Mouse (Mus musculus): ENCODE measurements around the gene Mid1ip1.

Mid1ip1 gene

DNA sequence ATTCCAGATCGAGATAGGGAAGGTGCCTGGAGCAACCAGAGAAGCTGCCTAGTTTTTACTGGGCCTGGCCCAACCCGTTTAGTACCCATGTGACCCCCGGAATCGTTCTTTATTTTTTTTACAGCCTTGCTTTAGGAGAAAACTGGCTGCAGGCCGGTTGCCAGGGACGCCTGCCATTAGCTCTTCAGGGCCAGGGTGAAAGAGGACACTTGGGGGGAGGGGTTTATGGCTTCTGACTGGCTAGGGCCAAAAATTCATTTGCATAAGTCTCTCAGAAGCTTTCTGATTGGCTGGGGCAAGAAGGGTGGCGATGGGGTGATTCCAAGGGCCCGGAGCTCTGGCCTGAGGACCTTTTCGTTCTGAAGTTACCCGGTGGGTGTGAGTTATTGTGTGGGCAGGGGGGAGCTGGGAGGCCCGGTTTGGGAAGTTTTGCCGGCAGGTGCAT is at the start of gene Mid1ip1:
Gene Mid1ip1 (plus strand): TSS at position 318 of the 445 bp plus-strand sequence.
- DNase-seq (ENCODE audit: extremely low read depth, low read depth): peak; percentile 96

DNA sequence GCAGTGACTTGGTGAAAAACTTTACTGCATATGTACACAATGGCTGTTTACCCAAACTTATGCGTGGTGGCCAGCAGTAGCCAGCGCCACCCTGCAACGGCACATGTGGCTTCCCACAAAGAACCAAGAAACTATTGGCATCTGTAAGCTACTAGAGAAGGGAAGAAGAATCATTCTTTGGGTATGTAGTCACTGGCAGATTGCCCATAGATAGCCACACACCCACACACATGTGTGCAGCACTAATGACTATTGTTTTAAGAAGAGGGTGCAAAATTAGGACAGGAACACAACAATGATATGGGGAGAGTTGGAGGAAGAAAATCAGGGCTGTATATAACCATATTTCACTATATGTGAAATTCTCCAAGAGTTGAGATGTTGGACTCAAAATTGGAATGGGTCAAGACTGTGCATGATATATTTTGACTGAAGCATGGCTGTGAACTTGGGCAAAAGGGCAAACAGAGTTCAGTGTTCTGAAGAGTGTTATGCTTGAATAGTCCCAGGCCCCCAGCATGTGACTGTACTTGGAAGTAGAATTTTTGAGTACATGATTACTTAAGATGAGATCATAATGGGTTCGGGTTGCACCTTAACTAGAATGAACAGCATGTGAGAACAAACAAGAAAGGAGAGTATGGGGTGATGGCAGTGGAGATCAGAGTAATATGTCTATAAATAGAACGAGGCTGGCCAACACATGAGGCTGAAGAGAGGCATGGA is 20.2 kb upstream of the Mid1ip1 start:
- DNase-seq (ENCODE audit: extremely low read depth, low read depth): no peak

DNA sequence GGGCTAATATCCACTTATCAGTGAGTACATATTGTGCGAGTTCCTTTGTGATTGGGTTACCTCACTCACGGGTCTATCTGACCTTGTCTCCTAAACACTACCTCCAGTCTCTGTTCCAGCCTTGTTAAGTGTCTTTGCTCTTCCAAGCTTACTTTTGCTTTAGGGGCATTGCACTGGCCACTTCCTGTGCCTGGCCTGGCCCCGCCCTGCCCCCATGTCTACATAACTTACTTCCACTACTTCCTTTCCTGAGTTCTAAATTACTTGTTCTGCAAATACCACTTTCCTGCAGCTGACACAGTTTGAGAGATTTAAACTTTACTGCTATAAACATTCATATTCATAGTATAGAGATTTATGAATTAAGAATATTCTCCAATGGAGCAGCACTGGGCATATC is 8.1 kb upstream of the Mid1ip1 start:
- no peak for DNase-seq (ENCODE audit: extremely low read depth, low read depth)

DNA sequence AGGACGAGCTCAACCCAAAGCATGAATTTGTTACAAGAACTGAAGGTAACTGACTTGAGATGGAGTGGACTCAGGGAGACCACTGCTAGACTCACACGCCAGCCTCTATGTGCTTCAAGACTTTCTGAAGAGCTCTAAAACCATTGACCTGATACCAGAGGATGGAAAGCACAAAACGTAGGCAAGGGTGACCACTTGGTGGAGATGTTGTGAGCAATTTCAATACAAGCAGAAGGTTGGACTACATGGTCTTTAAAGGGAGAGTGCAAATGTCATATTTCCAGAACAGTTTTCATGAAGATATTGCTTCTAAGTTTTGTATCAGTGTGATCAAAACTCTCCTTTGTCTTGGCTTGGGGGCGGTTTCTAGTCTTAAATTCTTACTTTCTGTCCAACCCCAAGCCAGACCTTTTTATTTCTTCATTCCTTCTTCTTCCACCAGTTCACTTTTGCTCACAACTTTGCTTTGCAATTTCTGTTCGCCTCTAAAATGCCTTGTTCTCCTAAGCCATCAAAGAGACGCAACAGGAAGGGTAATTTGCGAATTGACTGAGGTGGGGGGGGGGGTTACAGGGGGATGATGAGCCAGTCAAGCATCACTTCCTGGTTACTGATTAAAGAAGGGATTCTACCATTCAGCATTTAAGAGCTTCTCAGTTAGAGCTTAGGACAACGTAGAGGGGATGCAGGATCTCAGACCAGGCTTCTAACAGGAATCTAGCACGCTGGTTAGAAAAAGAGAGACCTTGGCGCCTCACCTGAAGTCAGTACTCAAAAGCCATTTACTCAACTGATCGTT is 775 bp upstream of the Mid1ip1 start:
- DNase-seq (ENCODE audit: extremely low read depth, low read depth): no peak

DNA sequence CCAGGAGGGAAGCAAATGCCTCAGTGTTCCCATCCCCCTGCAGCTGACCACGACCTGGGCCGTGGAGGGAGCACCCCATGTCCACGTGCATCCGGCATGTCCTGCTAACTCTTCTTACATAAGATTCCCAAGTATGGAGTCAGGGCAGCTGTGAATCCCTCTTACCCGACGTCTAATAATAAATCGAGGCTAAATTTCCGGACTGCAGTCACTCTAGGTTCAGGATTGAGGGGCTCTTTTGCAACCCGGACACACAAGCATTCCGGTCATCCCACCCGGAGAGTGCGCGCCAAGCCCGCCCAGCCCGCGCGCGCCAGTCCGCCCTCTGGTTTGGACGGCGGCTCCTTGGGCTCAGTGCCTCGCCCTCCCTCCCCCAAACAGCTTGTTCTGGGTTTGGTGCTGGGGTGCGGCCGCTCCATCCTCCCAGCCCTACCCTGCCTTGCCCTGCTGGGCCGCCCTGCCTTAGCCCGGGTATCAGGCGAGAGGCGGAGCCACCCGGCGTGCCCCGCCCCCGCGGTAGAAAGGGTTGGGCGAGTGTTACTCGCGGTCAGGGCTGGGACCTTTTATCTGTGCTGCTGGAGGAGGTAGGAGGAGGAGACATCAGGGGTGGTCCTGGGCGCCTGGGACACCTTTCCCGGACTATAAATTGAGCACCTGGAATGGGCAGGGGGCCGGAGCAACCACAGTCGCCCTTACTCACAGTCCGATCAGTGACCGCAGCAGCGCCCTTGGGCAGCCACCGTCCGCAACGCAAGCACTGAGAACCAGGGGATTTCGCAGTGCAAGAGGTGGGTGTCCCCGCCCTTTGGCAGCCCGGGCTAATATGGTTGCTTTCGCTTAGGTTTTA is 2.3 kb downstream of the Mid1ip1 start:
- peak; percentile 84 for DNase-seq (ENCODE audit: extremely low read depth, low read depth)

DNA sequence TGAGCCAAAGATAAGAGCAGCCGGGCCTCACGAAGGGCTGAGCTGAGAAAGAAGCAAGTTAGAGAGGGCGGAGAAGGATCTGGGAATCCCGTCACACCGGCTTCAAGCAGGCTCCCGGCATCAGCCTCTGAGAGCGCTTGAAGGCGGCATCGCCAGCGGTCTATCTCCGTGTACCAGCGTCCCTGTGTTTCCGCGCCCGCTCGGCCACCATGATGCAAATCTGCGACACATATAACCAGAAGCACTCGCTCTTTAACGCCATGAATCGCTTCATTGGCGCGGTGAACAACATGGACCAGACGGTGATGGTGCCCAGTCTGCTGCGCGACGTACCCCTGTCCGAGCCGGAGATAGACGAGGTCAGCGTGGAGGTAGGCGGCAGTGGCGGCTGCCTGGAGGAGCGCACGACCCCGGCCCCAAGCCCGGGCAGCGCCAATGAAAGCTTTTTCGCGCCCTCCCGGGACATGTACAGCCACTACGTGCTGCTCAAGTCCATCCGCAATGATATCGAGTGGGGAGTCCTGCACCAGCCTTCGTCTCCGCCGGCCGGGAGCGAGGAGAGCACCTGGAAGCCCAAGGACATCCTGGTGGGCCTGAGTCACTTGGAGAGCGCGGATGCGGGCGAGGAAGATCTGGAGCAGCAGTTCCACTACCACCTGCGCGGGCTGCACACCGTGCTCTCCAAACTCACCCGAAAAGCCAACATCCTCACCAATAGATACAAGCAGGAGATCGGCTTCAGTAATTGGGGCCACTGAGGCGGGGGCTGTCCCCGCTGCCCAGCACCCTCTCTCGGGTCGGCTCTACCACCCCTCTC is 3.4 kb downstream of the Mid1ip1 start:
- peak; percentile 36 for DNase-seq (ENCODE audit: extremely low read depth, low read depth)

DNA sequence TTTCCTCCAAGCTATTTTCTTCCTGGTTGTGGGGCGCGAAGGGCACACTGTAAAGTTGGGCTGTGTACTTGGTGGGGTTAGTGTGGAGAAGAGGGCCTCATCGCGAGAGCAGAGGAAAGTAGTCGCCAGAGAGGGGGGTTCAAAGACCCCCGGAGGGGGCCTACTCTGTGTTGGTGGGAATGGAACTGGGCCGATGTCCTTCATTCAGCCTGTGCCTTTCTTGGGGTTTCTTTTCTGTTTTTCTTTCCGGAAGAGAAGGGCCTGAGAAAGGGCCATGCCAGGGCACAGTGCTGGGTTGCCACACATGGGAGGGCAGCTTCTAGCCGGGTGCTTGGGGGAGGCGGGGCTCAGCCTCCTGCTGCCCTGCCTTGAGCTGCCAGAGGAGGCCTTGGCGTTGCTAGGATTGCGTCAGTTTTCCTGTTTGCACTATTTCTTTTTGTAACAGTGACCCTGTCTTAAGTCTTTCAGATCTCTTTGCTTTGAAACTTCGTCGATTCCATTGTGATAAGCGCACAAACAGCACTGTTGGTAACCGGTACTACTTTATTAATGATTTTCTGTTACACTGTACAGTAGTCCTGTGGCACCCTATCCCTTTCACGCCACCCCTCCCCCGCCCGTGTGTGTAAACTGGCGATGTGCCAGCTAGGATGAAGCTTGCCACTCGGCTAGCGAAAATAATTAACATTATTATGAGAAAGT is 4.2 kb downstream of the Mid1ip1 start:
- peak; percentile 68 for DNase-seq (ENCODE audit: extremely low read depth, low read depth)

DNA sequence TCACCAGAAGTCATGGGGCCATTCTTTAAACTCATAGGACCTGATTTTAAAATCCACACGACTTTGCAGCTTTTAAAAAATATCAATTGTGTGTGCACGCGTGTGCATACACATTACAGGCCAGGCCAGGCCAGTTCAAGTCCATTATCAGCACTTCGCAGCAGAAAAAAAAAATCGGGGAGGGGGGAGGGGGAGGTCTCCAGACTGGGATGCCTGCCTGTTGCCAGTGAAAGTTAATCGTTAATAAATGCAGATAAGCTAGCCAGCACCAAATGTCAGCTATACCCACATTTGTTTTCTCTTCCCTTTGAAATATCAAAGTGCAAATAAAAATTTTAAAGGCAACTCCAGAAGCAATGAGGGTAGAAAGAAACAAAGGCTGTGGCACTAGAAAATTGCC is 5.6 kb downstream of the Mid1ip1 start:
- peak; percentile 15 for DNase-seq (ENCODE audit: extremely low read depth, low read depth)

DNA sequence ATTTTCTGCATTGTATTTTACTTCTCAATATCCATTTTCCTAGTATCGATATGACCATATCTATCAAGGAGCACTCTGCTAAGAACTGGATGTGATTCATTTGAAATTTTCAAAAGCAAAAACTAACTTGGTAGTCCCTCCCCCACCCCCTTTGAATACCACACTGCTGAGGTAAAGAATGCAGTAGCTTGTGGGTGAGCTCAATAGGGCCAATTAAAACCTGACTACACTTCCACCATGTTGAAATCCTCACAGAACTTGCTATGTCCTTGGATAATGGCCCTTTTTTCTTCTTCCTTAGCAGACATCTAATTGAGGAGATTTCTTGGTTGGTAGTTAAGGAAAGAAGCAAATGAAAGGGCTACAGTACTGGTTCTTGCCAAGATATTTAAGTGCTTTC is 9.8 kb downstream of the Mid1ip1 start:
- no peak for DNase-seq (ENCODE audit: extremely low read depth, low read depth)

DNA sequence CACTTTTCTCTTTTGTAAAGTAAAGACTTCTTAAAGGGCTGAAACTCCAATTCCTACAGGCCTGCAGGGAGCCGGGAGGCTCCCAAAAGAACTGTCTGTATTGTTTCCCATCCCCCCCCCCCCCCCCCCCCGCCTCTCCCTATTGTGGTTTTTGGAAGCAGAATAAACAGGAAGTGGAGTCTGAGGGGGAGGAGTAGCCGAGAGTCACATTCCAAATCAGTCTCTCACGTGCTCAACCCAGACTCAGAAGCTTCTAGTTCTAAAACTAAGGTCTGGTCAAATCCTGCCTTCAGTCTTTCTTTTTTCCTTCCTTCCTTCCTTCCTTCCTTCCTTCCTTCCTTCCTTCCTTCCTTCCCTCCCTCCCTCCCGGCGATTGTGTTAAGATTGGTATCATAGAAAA is 14.7 kb downstream of the Mid1ip1 start:
- DNase-seq (ENCODE audit: extremely low read depth, low read depth): no peak

DNA sequence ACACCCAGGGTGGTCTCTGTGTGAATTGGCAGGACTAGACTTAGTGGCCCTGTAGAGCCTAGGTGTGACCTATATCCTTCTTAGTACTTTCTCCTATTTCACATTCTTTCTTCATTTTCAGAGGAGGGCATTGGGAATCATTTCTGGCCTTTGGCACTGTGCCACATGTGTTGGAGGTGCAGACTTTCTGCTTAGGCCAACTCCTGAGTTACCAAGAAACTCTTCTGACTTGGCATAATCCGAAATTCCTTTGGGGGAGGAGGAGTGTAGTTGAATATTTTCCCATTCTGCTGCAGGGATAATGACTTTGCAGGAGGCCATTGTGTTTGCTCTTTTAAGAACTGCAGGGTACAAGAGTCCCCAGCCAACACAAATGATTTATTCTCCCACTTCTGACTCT is 19.6 kb downstream of the Mid1ip1 start:
- DNase-seq (ENCODE audit: extremely low read depth, low read depth): no peak

DNA sequence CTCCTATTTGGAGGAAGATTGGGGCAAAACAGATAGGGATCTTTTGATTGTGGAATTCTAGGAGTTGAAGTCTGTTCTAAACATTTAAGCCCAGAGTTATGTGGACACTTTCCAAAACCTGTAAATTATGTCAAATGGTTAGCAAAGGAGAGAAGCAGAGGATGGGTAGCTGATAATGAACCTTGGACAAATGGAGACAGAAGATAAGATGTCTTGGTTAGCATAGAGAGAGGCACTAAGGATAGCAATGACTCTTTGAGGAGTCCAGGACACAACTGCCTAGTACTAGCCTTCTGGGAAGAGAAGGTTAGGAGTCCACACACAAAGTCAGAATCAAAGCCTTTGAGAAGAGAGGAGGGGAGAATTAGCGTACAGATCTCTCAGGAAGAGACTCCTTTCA is 20.1 kb downstream of the Mid1ip1 start:
- DNase-seq (ENCODE audit: extremely low read depth, low read depth): no peak

DNA sequence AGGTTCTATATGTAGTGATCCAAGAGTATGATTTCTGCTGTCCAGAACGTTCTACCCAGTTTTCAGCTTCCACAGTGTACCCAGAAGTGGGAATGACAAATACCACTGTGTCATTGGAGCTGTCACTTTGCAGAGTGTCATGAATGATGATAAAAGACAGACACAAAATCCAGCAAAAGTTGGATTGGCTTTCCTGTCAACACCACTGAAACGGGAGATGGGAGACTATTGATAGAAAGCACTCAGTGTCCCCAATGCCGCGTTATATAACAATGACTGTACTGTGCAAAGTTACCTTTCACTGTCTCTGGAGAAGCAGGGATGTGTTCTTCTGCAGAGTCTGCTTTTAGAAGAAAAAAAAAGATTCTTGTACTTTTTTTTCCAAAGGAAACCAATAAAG is 44.1 kb downstream of the Mid1ip1 start:
- DNase-seq (ENCODE audit: extremely low read depth, low read depth): no peak

DNA sequence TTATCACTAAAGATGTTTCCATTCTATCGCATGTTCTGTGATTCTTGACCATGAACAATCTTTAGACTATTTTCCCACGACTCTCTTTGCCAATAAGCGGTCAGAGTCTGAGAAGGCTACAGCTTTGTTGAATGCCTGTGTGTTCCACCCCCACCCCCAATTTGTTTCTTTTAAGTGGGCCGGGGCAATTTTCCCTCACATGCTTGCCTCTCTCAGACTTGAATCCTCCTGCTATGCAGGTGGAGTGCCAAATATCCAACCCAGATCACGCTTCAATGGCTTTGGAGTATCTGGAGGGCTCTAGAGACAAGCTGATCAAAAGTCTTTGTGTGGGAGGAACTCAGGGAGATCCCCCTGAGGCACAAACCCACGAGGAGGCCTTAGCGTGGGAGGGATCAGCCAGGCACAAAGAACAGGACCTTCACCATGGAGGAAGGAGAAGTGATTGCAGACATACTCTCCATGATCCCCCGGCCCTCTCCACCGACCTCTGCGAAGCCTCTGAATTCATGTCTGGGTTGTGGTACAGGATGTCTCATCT is 48.7 kb downstream of the Mid1ip1 start:
- DNase-seq (ENCODE audit: extremely low read depth, low read depth): no peak
